ENCODE assay signal across 35 mouse cellular contexts in genomic region chr14:18100195-18100594, GRCm38 (mm10).
"Had no signal": no experiment of that assay in that cellular context is flagged by ENCODE, and none has a peak within 500 bp of the region (broad histone marks: within the 10 kb centered on the region; RNA-seq: fewer than 3 reads in every experiment).

No protein-coding gene starts in this region.

- H3K27me3 ChIP-seq: heart, embryonic 12.5 days; heart, embryonic 13.5 days; heart, embryonic 15.5 days; hindbrain, embryonic 12.5 days; hindbrain, embryonic 15.5 days; intestine, embryonic 15.5 days; kidney, embryonic 15.5 days had no signal

- H3K36me3 ChIP-seq: heart, embryonic 10.5 days; heart, embryonic 12.5 days; heart, embryonic 13.5 days; heart, embryonic 15.5 days; hindbrain, embryonic 10.5 days; hindbrain, embryonic 12.5 days; hindbrain, embryonic 15.5 days; intestine, embryonic 15.5 days; kidney, embryonic 15.5 days had no signal

- ATAC-seq: hindbrain, embryonic 16.5 days; hindbrain, postnatal 0 days; inflammation-experienced regulatory T-cells, adult 6 months; intestine, embryonic 15.5 days; intestine, embryonic 16.5 days; intestine, postnatal 0 days had no signal

- H3K4me1 ChIP-seq: heart, embryonic 10.5 days; heart, embryonic 12.5 days; heart, embryonic 13.5 days; heart, embryonic 15.5 days; hindbrain, embryonic 10.5 days; hindbrain, embryonic 12.5 days; hindbrain, embryonic 15.5 days; intestine, embryonic 15.5 days; kidney, embryonic 15.5 days had no signal

- DNase-seq: heart, postnatal 10 days; heart, postnatal 14 days; heart, postnatal 36 days; heart, postnatal 4 days; kidney, adult 11 months; kidney, adult 18-20 months; kidney, adult 2 months; kidney, adult 8-10 months; kidney, adult 9 months; kidney, postnatal 10 days; kidney, postnatal 14 days; kidney, postnatal 25 days; kidney, postnatal 36 days; kidney, postnatal 4 days; layer of hippocampus, adult 9-11 months; layer of hippocampus, postnatal 36 days had no signal

- H3K4me2 ChIP-seq: heart, embryonic 11.5 days; heart, embryonic 12.5 days; heart, embryonic 13.5 days; heart, embryonic 15.5 days; hindbrain, embryonic 12.5 days; hindbrain, embryonic 14.5 days; hindbrain, embryonic 15.5 days; intestine, embryonic 15.5 days; kidney, embryonic 15.5 days had no signal

- H3K9me3 ChIP-seq: heart, embryonic 10.5 days; heart, embryonic 12.5 days; heart, embryonic 13.5 days; heart, embryonic 15.5 days; hindbrain, embryonic 10.5 days; hindbrain, embryonic 12.5 days; hindbrain, embryonic 15.5 days; intestine, embryonic 15.5 days; kidney, embryonic 15.5 days had no signal

- H3K27ac ChIP-seq: heart, embryonic 10.5 days; heart, embryonic 13.5 days; heart, embryonic 15.5 days; hindbrain, embryonic 10.5 days; hindbrain, embryonic 12.5 days; hindbrain, embryonic 14.5 days; hindbrain, embryonic 15.5 days; hindbrain, postnatal 0 days; intestine, embryonic 15.5 days; kidney, embryonic 15.5 days; kidney, postnatal 0 days; layer of hippocampus, adult 2 months; left cerebral cortex, adult 2 months had no signal

- H3K9ac ChIP-seq: heart, embryonic 12.5 days; heart, embryonic 13.5 days; heart, embryonic 15.5 days; hindbrain, embryonic 12.5 days; hindbrain, embryonic 14.5 days; hindbrain, embryonic 15.5 days; intestine, embryonic 15.5 days; kidney, embryonic 15.5 days had no signal

- H3K4me3 ChIP-seq: heart, embryonic 10.5 days; heart, embryonic 12.5 days; heart, embryonic 13.5 days; heart, embryonic 15.5 days; hindbrain, embryonic 10.5 days; hindbrain, embryonic 12.5 days; hindbrain, embryonic 15.5 days; intestine, embryonic 15.5 days; kidney, embryonic 15.5 days; layer of hippocampus, adult 2 months; left cerebral cortex, adult 2 months had no signal
